Mouse (Mus musculus): ENCODE results near the gene Fgfr2.

Gene Fgfr2

GRCm38 (mm10) chr7:132806286-132806685 lies 316.9 kb downstream of the Fgfr2 start:
- in situ Hi-C loops (cut with MboI, MseI) = loop anchor here (5.0 kb wide), 1 partner anchor 84 kb away; no protein-coding TSS in a partner anchor

GRCm38 (mm10) chr7:132804951-132805350 lies 318.2 kb downstream of the Fgfr2 start:
- in situ Hi-C loops (cut with MboI, MseI) = loop anchor here (5.0 kb wide), 2 partner anchors 38 to 83 kb away; no protein-coding TSS in a partner anchor

- in situ Hi-C loops (cut with MboI, MseI) = loop anchor here (5.0 kb wide), 1 partner anchor 37 kb away; no protein-coding TSS in a partner anchor
These were observed 318.7 kb downstream of the Fgfr2 start for GRCm38 (mm10) chr7:132804461-132804860.

- in situ Hi-C loops (cut with MboI, MseI) = loop anchor here (5.0 kb wide), 1 partner anchor 37 kb away; no protein-coding TSS in a partner anchor
These were observed 319.2 kb downstream of the Fgfr2 start for GRCm38 (mm10) chr7:132803962-132804361.

- in situ Hi-C loops (cut with MboI, MseI) = loop anchor here (5.0 kb wide), 1 partner anchor 36 kb away; no protein-coding TSS in a partner anchor
These were observed 319.8 kb downstream of the Fgfr2 start for GRCm38 (mm10) chr7:132803336-132803735.

- in situ Hi-C loops (cut with MboI, MseI) = loop anchor here (5.0 kb wide), 1 partner anchor 35 kb away; no protein-coding TSS in a partner anchor
These were observed 320.5 kb downstream of the Fgfr2 start for GRCm38 (mm10) chr7:132802691-132803090.

- in situ Hi-C loops (cut with MboI, MseI) = loop anchor here (5.0 kb wide), 1 partner anchor 35 kb away; no protein-coding TSS in a partner anchor
These were observed 321.1 kb downstream of the Fgfr2 start for GRCm38 (mm10) chr7:132802066-132802465.

- in situ Hi-C loops (cut with MboI, MseI) = loop anchor here (5.0 kb wide), 1 partner anchor 34 kb away; no protein-coding TSS in a partner anchor
These were observed 321.6 kb downstream of the Fgfr2 start for GRCm38 (mm10) chr7:132801509-132801908.

GRCm38 (mm10) chr7:132800868-132801267 lies 322.3 kb downstream of the Fgfr2 start:
- in situ Hi-C loops (cut with MboI, MseI) = loop anchor here (5.0 kb wide), 1 partner anchor 34 kb away; no protein-coding TSS in a partner anchor

GRCm38 (mm10) chr7:132799119-132800016 lies 323.8 kb downstream of the Fgfr2 start:
- in situ Hi-C loops (cut with MboI, MseI) = loop anchor here (5.0 kb wide), 1 partner anchor 32 kb away; no protein-coding TSS in a partner anchor

GRCm38 (mm10) chr7:132795141-132795540 lies 328.0 kb downstream of the Fgfr2 start:
- in situ Hi-C loops (cut with MboI, MseI) = no loop called here

GRCm38 (mm10) chr7:132793467-132793866 lies 329.7 kb downstream of the Fgfr2 start:
- in situ Hi-C loops (cut with MboI, MseI) = no loop called here

- in situ Hi-C loops (cut with MboI, MseI) = no loop called here
These were observed 332.5 kb downstream of the Fgfr2 start for GRCm38 (mm10) chr7:132790447-132791219.

- in situ Hi-C loops (cut with MboI, MseI) = no loop called here
These were observed 334.3 kb downstream of the Fgfr2 start for GRCm38 (mm10) chr7:132788826-132789225.

- in situ Hi-C loops (cut with MboI, MseI) = no loop called here
These were observed 335.5 kb downstream of the Fgfr2 start for GRCm38 (mm10) chr7:132787496-132788190.

- in situ Hi-C loops (cut with MboI, MseI) = no loop called here
These were observed 336.1 kb downstream of the Fgfr2 start for GRCm38 (mm10) chr7:132787022-132787421.

- in situ Hi-C loops (cut with MboI, MseI) = no loop called here
These were observed 336.6 kb downstream of the Fgfr2 start for GRCm38 (mm10) chr7:132786522-132786921.

- in situ Hi-C loops (cut with MboI, MseI) = no loop called here
These were observed 337.1 kb downstream of the Fgfr2 start for GRCm38 (mm10) chr7:132786011-132786410.

GRCm38 (mm10) chr7:132784101-132784500 lies 339.0 kb downstream of the Fgfr2 start:
- in situ Hi-C loops (cut with MboI, MseI) = no loop called here

- in situ Hi-C loops (cut with MboI, MseI) = no loop called here
These were observed 341.3 kb downstream of the Fgfr2 start for GRCm38 (mm10) chr7:132781850-132782249.
